ENCODE assay signal across 22 mouse cellular contexts in genomic region chr5:91345681-91346080, GRCm38 (mm10). TPM values are rescaled to one million over a fixed set of nuclear protein-coding genes. Genes with fewer than 3 reads are reported as not detected.
DNase-seq lines count a peak whose midpoint lies in the region; TF ChIP-seq lines count a peak whose summit lies in the region.
"Had no signal": no experiment of that assay in that cellular context is flagged by ENCODE, and none has a peak within 500 bp of the region (broad histone marks: within the 10 kb centered on the region; RNA-seq: fewer than 3 reads in every experiment).

No protein-coding gene starts in this region.

- H3K27ac ChIP-seq in cerebellum, adult 2 months (ENCODE audit: insufficient read depth, low read length), result no peak overlapping the region
- H3K27ac ChIP-seq: embryonic facial prominence, embryonic 10.5 days; forebrain, embryonic 13.5 days; heart, embryonic 10.5 days; heart, embryonic 15.5 days; hindbrain, embryonic 15.5 days had no signal

- intact Hi-C loops in left cerebral cortex, postnatal 4 days (cut with DNase I), result no loop called here
- intact Hi-C loops in left cerebral cortex, postnatal 14 days (cut with DNase I), result no loop called here

- DNase-seq in cerebellum, adult 2 months, result peak; percentile 38 to 74
- no peak for DNase-seq in cerebellum, adult 11 months
- DNase-seq in left cerebral cortex, postnatal 4 days, result peak; percentile 68
- DNase-seq in left cerebral cortex, postnatal 14 days (ENCODE audit: low spot score in 2 of 2), result no peak
- DNase-seq in cerebellum, adult 9-10 months, result peak; percentile 14
- peak; percentile 60 to 73 for DNase-seq in cerebellum, postnatal 14 days
- DNase-seq in right cerebral cortex, postnatal 4 days, result no peak
- DNase-seq in right cerebral cortex, postnatal 14 days, result no peak
- DNase-seq: adrenal gland, adult 2 months; adrenal gland, postnatal 25 days; gastrocnemius, postnatal 36 days; heart, adult 18-20 months; heart, postnatal 14 days; kidney, adult 11 months; kidney, adult 9 months had no signal

- no peak for TF ChIP-seq CTCF in cerebellum, adult 2 months (IDR thresholded peaks at IDR 0.05; ENCODE audit: borderline replicate concordance, insufficient read depth, low read depth, low read length)

- no peak overlapping the region for H3K4me3 ChIP-seq in cerebellum, adult 2 months (replicated peaks; ENCODE audit: insufficient read depth, low read depth, low read length)
- H3K4me3 ChIP-seq: embryonic facial prominence, embryonic 10.5 days; forebrain, embryonic 13.5 days; heart, embryonic 10.5 days; heart, embryonic 15.5 days; hindbrain, embryonic 15.5 days had no signal

- H3K4me1 ChIP-seq in cerebellum, adult 2 months (ENCODE audit: control insufficient read depth, insufficient read depth, low read length), result peaks cover 6% of the 10 kb centered on the region; the same call in 1 of the 2 replicates
- H3K4me1 ChIP-seq: embryonic facial prominence, embryonic 10.5 days; forebrain, embryonic 13.5 days; heart, embryonic 10.5 days; heart, embryonic 15.5 days; hindbrain, embryonic 15.5 days had no signal

- TF ChIP-seq POLR2A in cerebellum, adult 2 months (IDR thresholded peaks at IDR 0.05; ENCODE audit: borderline replicate concordance, insufficient read depth, low read length), result no peak

- no peaks in the 10 kb centered on the region for H3K27me3 ChIP-seq in cerebellum, adult 2 months (ENCODE audit: control insufficient read depth, insufficient read depth, low read length)
- H3K27me3 ChIP-seq: CH12.LX; forebrain, embryonic 13.5 days; heart, embryonic 15.5 days; hindbrain, embryonic 15.5 days; Patski had no signal

- WGBS in cerebellum, adult 2 months, result 18% methylated on average over 5 of the region's 5 CpGs

RNA-seq across cellular contexts. Expression of gene Btc, which starts 57.1 kb away (rescaled TPM):
- polyA plus RNA-seq in cerebellum, adult 2 months (2012; rRNA removed), result 0.21 and 0.49 TPM in 2 replicates
- under 1 TPM in 1 of 2 experiments, not detected in 1; 0.28 TPM for total RNA-seq in left cerebral cortex, postnatal 4 days (2021)
- total RNA-seq in left cerebral cortex, postnatal 14 days (2021), result under 1 TPM; 0.37 to 0.49 TPM
- polyA plus RNA-seq: hindbrain, embryonic 15.5 days had no signal

Comparison
In these comparisons a context has a peak if more than half of its experiments do, and no peak if none do; other contexts are left out.
1. DNase-seq: peak in cerebellum, adult 2 months (2 of 2), left cerebral cortex, postnatal 4 days (single experiment), cerebellum, adult 9-10 months (single experiment) and cerebellum, postnatal 14 days (2 of 2); none in cerebellum, adult 11 months (single experiment), left cerebral cortex, postnatal 14 days (0 of 2), right cerebral cortex, postnatal 4 days (single experiment) and right cerebral cortex, postnatal 14 days (single experiment).